ENCODE assay signal across 13 mouse cellular contexts in the genomic region with DNA sequence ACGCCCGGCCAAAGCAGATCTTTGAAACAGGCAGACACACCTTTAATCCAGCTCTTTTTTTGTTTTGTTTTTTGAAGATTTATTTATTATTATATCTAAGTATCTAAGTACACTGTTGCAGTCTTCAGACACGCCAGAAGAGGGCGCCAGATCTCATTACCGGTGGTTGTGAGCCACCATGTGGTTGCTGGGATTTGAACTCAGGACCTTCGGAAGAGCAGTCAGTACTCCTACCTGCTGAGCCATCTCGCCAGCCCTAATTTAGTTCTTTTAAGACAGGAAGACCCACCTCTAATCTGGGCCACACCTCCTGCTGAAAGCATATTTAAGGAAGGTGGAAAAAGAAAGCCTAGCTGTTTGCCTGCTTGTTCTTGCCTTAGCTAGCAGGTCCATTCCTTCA. TPM values are rescaled to one million over a fixed set of nuclear protein-coding genes. Genes with fewer than 3 reads are reported as not detected.
A peak's percentile ranks its signal among the peaks of the same experiment; 100 is the strongest.
DNase-seq lines count a peak whose midpoint lies in the region; ATAC-seq and TF ChIP-seq lines count a peak whose summit lies in the region.
"Had no signal": no experiment of that assay in that cellular context is flagged by ENCODE, and none has a peak within 500 bp of the region (broad histone marks: within the 10 kb centered on the region; RNA-seq: fewer than 3 reads in every experiment).

No protein-coding gene starts in this region.

- no peaks in the 10 kb centered on the region for H3K36me3 ChIP-seq in liver, embryonic 14.5 days (replicated peaks; ENCODE audit: control insufficient read depth, insufficient read depth, low read depth)
- H3K36me3 ChIP-seq: heart, embryonic 13.5 days; limb, embryonic 12.5 days had no signal

- H3K4me1 ChIP-seq in liver, embryonic 14.5 days (replicated peaks; ENCODE audit: control insufficient read depth in 2 of 2, insufficient read depth in 2 of 2, low read length in 1 of 2), result peaks cover 12 to 15% of the 10 kb centered on the region in 2 experiments

- no peak overlapping the region for H3K4me2 ChIP-seq in liver, embryonic 14.5 days (ENCODE audit: low read depth)
- H3K4me2 ChIP-seq: heart, embryonic 13.5 days; limb, embryonic 12.5 days had no signal

- 48% methylated on average over 7 of the region's 7 CpGs for WGBS in liver, embryonic 14.5 days (ENCODE audit: insufficient replicate concordance)

- H3K4me3 ChIP-seq in left cerebral cortex, adult 2 months, result no peak overlapping the region
- no peak overlapping the region for H3K4me3 ChIP-seq in liver, embryonic 14.5 days (ENCODE audit: insufficient read depth in 1 of 2, low read depth in 2 of 2, low read length in 2 of 2)
- H3K4me3 ChIP-seq: heart, embryonic 13.5 days; limb, embryonic 12.5 days had no signal

- no peak overlapping the region for H3K9ac ChIP-seq in liver, embryonic 14.5 days (replicated peaks)
- H3K9ac ChIP-seq: heart, embryonic 13.5 days; limb, embryonic 12.5 days had no signal

- no peak overlapping the region for H3K27ac ChIP-seq in left cerebral cortex, adult 2 months
- no peak overlapping the region for H3K27ac ChIP-seq in liver, embryonic 14.5 days
- H3K27ac ChIP-seq: heart, embryonic 13.5 days; limb, embryonic 12.5 days had no signal

- no peaks in the 10 kb centered on the region for H3K27me3 ChIP-seq in liver, embryonic 14.5 days (ENCODE audit: control insufficient read depth, insufficient read depth, low read length)
- H3K27me3 ChIP-seq: limb, embryonic 12.5 days had no signal

- no peak for ATAC-seq in liver, embryonic 14.5 days (ENCODE audit: insufficient read depth)
- ATAC-seq: forebrain, embryonic 14.5 days; midbrain, embryonic 16.5 days had no signal

- TF ChIP-seq EP300 in liver, embryonic 14.5 days (IDR thresholded peaks at IDR 0.05; ENCODE audit: low read depth), result no peak

- H3K9me3 ChIP-seq in liver, embryonic 14.5 days (ENCODE audit: control insufficient read depth, low read length), result no peaks in the 10 kb centered on the region
- H3K9me3 ChIP-seq: heart, embryonic 13.5 days; limb, embryonic 12.5 days had no signal

- TF ChIP-seq CTCF in left cerebral cortex, adult 2 months (IDR thresholded peaks at IDR 0.05), result peak; percentile 33
- peak; percentile 69 for TF ChIP-seq CTCF in liver, embryonic 14.5 days (IDR thresholded peaks at IDR 0.05; ENCODE audit: low read depth)

- no peak for DNase-seq in left cerebral cortex, adult 2 months (ENCODE audit: extremely low spot score in 1 of 2, low spot score in 2 of 2)
- DNase-seq in left cerebral cortex, postnatal 25 days (ENCODE audit: low spot score in 2 of 2), result no peak
- DNase-seq in 416B (ENCODE audit: low read depth), result peak; percentile 50
- peak; percentile 44 for DNase-seq in CD4-positive helper T cell, adult 2 months (ENCODE audit: low read depth, low spot score)
- DNase-seq in liver, embryonic 14.5 days (ENCODE audit: low read depth in 3 of 3, low spot score in 3 of 3), result no peak
- DNase-seq in left cerebral cortex, adult 11 months (ENCODE audit: low spot score), result no peak
- no peak for DNase-seq in urinary bladder, adult 18-20 months (ENCODE audit: low spot score in 2 of 2)
- DNase-seq: adrenal gland, postnatal 25 days; kidney, postnatal 14 days had no signal

- intact Hi-C loops in left cerebral cortex, adult 2 months (cut with DNase I), result loop anchor here (10.0 kb wide), 1 partner anchor 176 kb away; the partner anchor contains the start of gene Pacsin1
- intact Hi-C loops in left cerebral cortex, postnatal 25 days (cut with DNase I), result no loop called here

RNA-seq across cellular contexts. Expression of gene Snrpc, which starts 7.5 kb away (rescaled TPM):
- 10 to 100 TPM; 43.4 to 49.8 TPM for total RNA-seq in left cerebral cortex, adult 2 months (2021)
- 10 to 100 TPM; 50.7 to 54.5 TPM for total RNA-seq in left cerebral cortex, postnatal 25 days (2021)
- 85.1 and 105 TPM in 2 replicates for polyA plus RNA-seq in liver, embryonic 14.5 days (2012; rRNA removed)
- polyA plus RNA-seq in liver, embryonic 14.5 days (2014; fragmentation: Nextera tagmentation; extraction: Ambion mirVana), result 145 and 150 TPM in 2 replicates

RNA-seq across cellular contexts. Expression of gene D17Wsu92e, which starts 10.0 kb away (rescaled TPM):
- 100 to 1,000 TPM; 219 to 228 TPM for total RNA-seq in left cerebral cortex, adult 2 months (2021)
- total RNA-seq in left cerebral cortex, postnatal 25 days (2021), result 100 to 1,000 TPM; 196 to 198 TPM
- polyA plus RNA-seq in liver, embryonic 14.5 days (2012; rRNA removed), result 20.6 and 24.2 TPM in 2 replicates
- 10.7 and 14.1 TPM in 2 replicates for polyA plus RNA-seq in liver, embryonic 14.5 days (2014; fragmentation: Nextera tagmentation; extraction: Ambion mirVana)

RNA-seq across cellular contexts. Expression of gene Uhrf1bp1, which starts 25.8 kb away (rescaled TPM):
- 10 to 100 TPM; 20.3 to 20.8 TPM for total RNA-seq in left cerebral cortex, adult 2 months (2021)
- 10 to 100 TPM; 17.8 to 22.9 TPM for total RNA-seq in left cerebral cortex, postnatal 25 days (2021)
- 2.9 and 3.1 TPM in 2 replicates for polyA plus RNA-seq in liver, embryonic 14.5 days (2012; rRNA removed)
- 1.8 and 2.4 TPM in 2 replicates for polyA plus RNA-seq in liver, embryonic 14.5 days (2014; fragmentation: Nextera tagmentation; extraction: Ambion mirVana)

Comparison
In these comparisons a context has a peak if more than half of its experiments do, and no peak if none do; other contexts are left out.
1. DNase-seq: peak in 416B (single experiment) and CD4-positive helper T cell, adult 2 months (single experiment); none in left cerebral cortex, adult 2 months (0 of 2), left cerebral cortex, postnatal 25 days (0 of 2), liver, embryonic 14.5 days (0 of 3), left cerebral cortex, adult 11 months (single experiment) and urinary bladder, adult 18-20 months (0 of 2).